8 mouse cellular contexts compared by ENCODE assay signal in the genomic region with DNA sequence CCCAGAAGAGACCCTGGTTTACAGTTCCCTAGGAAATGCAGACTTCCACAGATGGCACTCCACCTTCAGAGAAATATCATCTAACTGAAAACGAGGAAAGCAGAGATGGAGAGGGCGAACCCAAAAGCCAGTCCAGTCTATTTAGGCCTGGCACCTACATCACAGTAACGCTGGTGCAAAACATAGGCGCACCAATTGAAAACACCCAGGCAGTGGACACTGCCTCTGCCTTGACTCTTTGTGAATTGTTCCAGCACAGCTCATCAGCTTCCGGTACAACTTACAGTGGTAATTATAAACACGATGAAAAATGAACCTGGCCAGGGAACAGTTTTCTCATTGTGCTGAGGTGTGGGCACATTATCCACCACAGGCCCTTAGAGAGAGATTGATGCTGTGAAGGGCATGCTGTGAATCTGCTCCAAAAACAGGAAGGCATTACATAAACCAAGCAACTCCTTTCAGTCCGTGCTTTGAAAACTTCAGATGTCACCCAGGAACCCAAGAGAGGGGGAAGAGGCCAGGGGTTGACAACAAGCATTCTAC. TPM values are rescaled to one million over a fixed set of nuclear protein-coding genes. Genes with fewer than 3 reads are reported as not detected.
A peak's percentile ranks its signal among the peaks of the same experiment; 100 is the strongest.
DNase-seq lines count a peak whose midpoint lies in the region; ATAC-seq and TF ChIP-seq lines count a peak whose summit lies in the region.

No protein-coding gene starts in this region.

- peak; percentile 11 to 44 for DNase-seq in heart, adult 2 months
- no peak for DNase-seq in heart, postnatal 25 days (ENCODE audit: low spot score)
- no peak for DNase-seq in forebrain, embryonic 11.5 days (ENCODE audit: low spot score)
- no peak for DNase-seq in limb, embryonic 10.5 days (ENCODE audit: low spot score)
- DNase-seq in urinary bladder, postnatal 36 days (ENCODE audit: low spot score in 2 of 2), result no peak
- no peak for DNase-seq in ovary, adult 18-20 months (ENCODE audit: low spot score)

- peak; percentile 1; the same call in 1 of the 2 replicates for ATAC-seq in forebrain, embryonic 11.5 days (replicated peaks; ENCODE audit: low FRiP score)
- ATAC-seq in midbrain, embryonic 15.5 days (replicated peaks), result peak; percentile 7; the same call in 1 of the 2 replicates

- WGBS in heart, adult 2 months, result 20% methylated on average over 7 of the region's 7 CpGs
- WGBS in forebrain, embryonic 11.5 days, result 20% methylated on average over 7 of the region's 7 CpGs
- WGBS in limb, embryonic 10.5 days, result 21% methylated on average over 7 of the region's 7 CpGs
- 11% methylated on average over 7 of the region's 7 CpGs for WGBS in midbrain, embryonic 15.5 days

- H3K4me1 ChIP-seq in heart, adult 2 months (ENCODE audit: control insufficient read depth, insufficient read depth, low read length), result peaks cover 11% of the 10 kb centered on the region
- no peaks in the 10 kb centered on the region for H3K4me1 ChIP-seq in ES-Bruce4 (ENCODE audit: control insufficient read depth, insufficient read depth, low read length)
- peaks cover 4% of the 10 kb centered on the region; the same call in 1 of the 2 replicates for H3K4me1 ChIP-seq in forebrain, embryonic 11.5 days (replicated peaks; ENCODE audit: control insufficient read depth, insufficient read depth, low read length)
- H3K4me1 ChIP-seq in limb, embryonic 10.5 days, result peaks cover 27% of the 10 kb centered on the region
- peaks cover 42% of the 10 kb centered on the region for H3K4me1 ChIP-seq in midbrain, embryonic 15.5 days

- H3K4me2 ChIP-seq in forebrain, embryonic 11.5 days (ENCODE audit: low read depth, low read length, severe bottlenecking), result peak overlapping the region; percentile 48
- peak overlapping the region; percentile 56 for H3K4me2 ChIP-seq in midbrain, embryonic 15.5 days

- no peak for TF ChIP-seq CTCF in heart, adult 2 months (IDR thresholded peaks at IDR 0.05)
- TF ChIP-seq CTCF in ES-Bruce4 (IDR thresholded peaks at IDR 0.05; ENCODE audit: low read depth, low read length), result no peak

- TF ChIP-seq POLR2A in heart, adult 2 months (IDR thresholded peaks at IDR 0.05; ENCODE audit: insufficient read depth, low read depth, low read length), result no peak
- no peak for TF ChIP-seq POLR2A in ES-Bruce4 (IDR thresholded peaks at IDR 0.05; ENCODE audit: insufficient read depth, low read length)

- peak overlapping the region; percentile 98 for H3K27ac ChIP-seq in heart, adult 2 months
- no peak overlapping the region for H3K27ac ChIP-seq in ES-Bruce4 (ENCODE audit: insufficient read depth, low read length)
- H3K27ac ChIP-seq in forebrain, embryonic 11.5 days (ENCODE audit: low read depth, low read length), result peak overlapping the region; percentile 91
- peak overlapping the region; percentile 99 for H3K27ac ChIP-seq in limb, embryonic 10.5 days
- H3K27ac ChIP-seq in midbrain, embryonic 15.5 days, result peak overlapping the region; percentile 98

- no peaks in the 10 kb centered on the region for H3K9me3 ChIP-seq in ES-Bruce4 (replicated peaks; ENCODE audit: control insufficient read depth, insufficient read depth, low read length, poor library complexity, severe bottlenecking)
- H3K9me3 ChIP-seq in forebrain, embryonic 11.5 days (ENCODE audit: control insufficient read depth, low read length), result no peaks in the 10 kb centered on the region
- no peaks in the 10 kb centered on the region for H3K9me3 ChIP-seq in limb, embryonic 10.5 days (replicated peaks)
- no peaks in the 10 kb centered on the region for H3K9me3 ChIP-seq in midbrain, embryonic 15.5 days

- peaks cover 5% of the 10 kb centered on the region for H3K36me3 ChIP-seq in heart, adult 2 months (ENCODE audit: control insufficient read depth, insufficient read depth, low read length)
- H3K36me3 ChIP-seq in ES-Bruce4 (ENCODE audit: control insufficient read depth, insufficient read depth, low read length, poor library complexity, severe bottlenecking), result no peaks in the 10 kb centered on the region
- no peaks in the 10 kb centered on the region for H3K36me3 ChIP-seq in forebrain, embryonic 11.5 days (ENCODE audit: control insufficient read depth, insufficient read depth, low read length)
- H3K36me3 ChIP-seq in limb, embryonic 10.5 days, result peaks cover 10% of the 10 kb centered on the region
- H3K36me3 ChIP-seq in midbrain, embryonic 15.5 days (replicated peaks), result no peaks in the 10 kb centered on the region

- H3K9ac ChIP-seq in heart, adult 2 months (ENCODE audit: low read depth, low read length), result peak overlapping the region; percentile 99
- peak overlapping the region; percentile 98 for H3K9ac ChIP-seq in ES-Bruce4 (ENCODE audit: low read depth, poor library complexity, severe bottlenecking)
- peak overlapping the region; percentile 97 for H3K9ac ChIP-seq in forebrain, embryonic 11.5 days (ENCODE audit: low read length)
- H3K9ac ChIP-seq in midbrain, embryonic 15.5 days, result peak overlapping the region; percentile 93

- intact Hi-C loops in heart, adult 2 months (cut with DNase I), result loop anchor here (2.0 to 10.0 kb wide), 6 partner anchors 35 to 373 kb away; a partner anchor contains a TSS
- intact Hi-C loops in heart, postnatal 25 days (cut with DNase I), result loop anchor here (1.0 to 10.0 kb wide), 3 partner anchors 55 to 573 kb away; a partner anchor contains a TSS

- H3K4me3 ChIP-seq in heart, adult 2 months, result peak overlapping the region; percentile 79
- H3K4me3 ChIP-seq in ES-Bruce4 (ENCODE audit: low read depth, low read length), result peak overlapping the region; percentile 71
- H3K4me3 ChIP-seq in forebrain, embryonic 11.5 days (ENCODE audit: low read depth, low read length), result peak overlapping the region; percentile 88
- H3K4me3 ChIP-seq in limb, embryonic 10.5 days, result peak overlapping the region; percentile 94
- H3K4me3 ChIP-seq in midbrain, embryonic 15.5 days, result peak overlapping the region; percentile 96

- peaks cover 3% of the 10 kb centered on the region for H3K79me2 ChIP-seq in heart, adult 2 months (replicated peaks; ENCODE audit: control insufficient read depth, insufficient read depth, low read length)

- TF ChIP-seq EP300 in heart, adult 2 months (IDR thresholded peaks at IDR 0.05; ENCODE audit: insufficient read depth, low read depth, low read length), result no peak
- no peak for TF ChIP-seq EP300 in ES-Bruce4 (IDR thresholded peaks at IDR 0.05; ENCODE audit: insufficient read depth, low read depth, low read length)

- no peaks in the 10 kb centered on the region for H3K27me3 ChIP-seq in heart, adult 2 months (ENCODE audit: control insufficient read depth, insufficient read depth, low read length)
- H3K27me3 ChIP-seq in ES-Bruce4 (ENCODE audit: control insufficient read depth, insufficient read depth, low read length, poor library complexity, severe bottlenecking), result no peaks in the 10 kb centered on the region
- no peaks in the 10 kb centered on the region for H3K27me3 ChIP-seq in forebrain, embryonic 11.5 days (ENCODE audit: control insufficient read depth, insufficient read depth, low read length)
- H3K27me3 ChIP-seq in limb, embryonic 10.5 days (ENCODE audit: low read depth, poor library complexity, severe bottlenecking), result no peaks in the 10 kb centered on the region
- no peaks in the 10 kb centered on the region for H3K27me3 ChIP-seq in midbrain, embryonic 15.5 days (replicated peaks)

RNA-seq across cellular contexts. Expression of a gene that starts 1.5 kb away (rescaled TPM):
- 10 to 100 TPM; 12.7 to 14.0 TPM for total RNA-seq in heart, adult 2 months (2021)
- polyA plus RNA-seq in heart, adult 2 months (2012; rRNA removed), result 18.0 and 18.7 TPM in 2 replicates
- total RNA-seq in heart, postnatal 25 days (2021), result 10 to 100 TPM; 14.5 to 16.3 TPM
- 23.7 and 23.8 TPM in 2 replicates for polyA plus RNA-seq in ES-Bruce4 (2011; ENCODE audit: insufficient read depth, insufficient read length, low read depth, missing spikeins)
- 57.6 and 64.8 TPM in 2 replicates for polyA plus RNA-seq in forebrain, embryonic 11.5 days (2014; fragmentation: Nextera tagmentation; extraction: Ambion mirVana)
- 37.0 and 39.6 TPM in 2 replicates for polyA plus RNA-seq in limb, embryonic 10.5 days (2016; fragmentation: Nextera tagmentation; extraction: Ambion mirVana)
- 64.4 and 65.9 TPM in 2 replicates for polyA plus RNA-seq in midbrain, embryonic 15.5 days (2015; fragmentation: Nextera tagmentation; extraction: Ambion mirVana)

Comparison
In these comparisons a context has a peak if more than half of its experiments do, and no peak if none do; other contexts are left out.
1. DNase-seq: peak in heart, adult 2 months (2 of 2); none in heart, postnatal 25 days (single experiment), forebrain, embryonic 11.5 days (single experiment), limb, embryonic 10.5 days (single experiment), urinary bladder, postnatal 36 days (0 of 2) and ovary, adult 18-20 months (single experiment).
2. Peak in every context shown above with its lines, with median percentiles within 50 percentile points of each other: H3K4me3 ChIP-seq and H3K9ac ChIP-seq.